8 mouse cellular contexts compared by ENCODE assay signal in genomic region chr9:45299231-45300006, GRCm38 (mm10). TPM values are rescaled to one million over a fixed set of nuclear protein-coding genes. Genes with fewer than 3 reads are reported as not detected.
DNase-seq lines count a peak whose midpoint lies in the region; ATAC-seq and TF ChIP-seq lines count a peak whose summit lies in the region.

No protein-coding gene starts in this region.

- no peaks in the 10 kb centered on the region for H3K9me3 ChIP-seq in hindbrain, postnatal 0 days (ENCODE audit: low read length)
- no peaks in the 10 kb centered on the region for H3K9me3 ChIP-seq in hindbrain, embryonic 14.5 days (ENCODE audit: control insufficient read depth, low read length)
- peaks cover 12% of the 10 kb centered on the region for H3K9me3 ChIP-seq in E14TG2a.4 (ENCODE audit: low read length)

- intact Hi-C loops in heart, postnatal 14 days (cut with DNase I), result loop anchor here (1.0 to 5.0 kb wide), 4 partner anchors 45 to 109 kb away; no protein-coding TSS in a partner anchor

- no peak for ATAC-seq in hindbrain, postnatal 0 days
- ATAC-seq in hindbrain, embryonic 14.5 days (ENCODE audit: low FRiP score), result no peak
- 0 out of 2 replicates have a peak, but pooled peaks have one; percentile 42 for ATAC-seq in megakaryocyte-erythroid progenitor cell, adult 5-6 weeks (replicated peaks; ENCODE audit: low FRiP score, low TSS enrichment, poor library complexity, severe bottlenecking)

- no peaks in the 10 kb centered on the region for H3K4me1 ChIP-seq in hindbrain, postnatal 0 days (ENCODE audit: insufficient read depth, low read length)
- 0 out of 2 replicates have a peak, but pooled peaks cover 5% of the 10 kb centered on the region for H3K4me1 ChIP-seq in hindbrain, embryonic 14.5 days (replicated peaks; ENCODE audit: control insufficient read depth, insufficient read depth, low read length)
- peaks cover 18% of the 10 kb centered on the region for H3K4me1 ChIP-seq in E14TG2a.4 (replicated peaks; ENCODE audit: low read depth, low read length)
- peaks cover 9% of the 10 kb centered on the region for H3K4me1 ChIP-seq in thymus, adult 2 months (replicated peaks; ENCODE audit: control insufficient read depth, insufficient read depth, low read length)

- no peak for TF ChIP-seq POLR2A in thymus, adult 2 months (IDR thresholded peaks at IDR 0.05; ENCODE audit: control insufficient read depth, extremely low read depth, insufficient read depth, low read length, poor library complexity)

- H3K9ac ChIP-seq in hindbrain, postnatal 0 days (replicated peaks; ENCODE audit: low read length), result no peak overlapping the region
- no peak overlapping the region for H3K9ac ChIP-seq in hindbrain, embryonic 14.5 days

- peak; percentile 53 for DNase-seq in hindbrain, postnatal 0 days (ENCODE audit: low spot score)
- DNase-seq in hindbrain, embryonic 14.5 days (ENCODE audit: low spot score), result no peak
- peak; percentile 36 for DNase-seq in adrenal gland, postnatal 14 days
- peak; percentile 36 to 53 for DNase-seq in heart, postnatal 14 days
- peak; percentile 67 for DNase-seq in thymus, adult 2 months
- no peak for DNase-seq in frontal cortex, postnatal 10 days (ENCODE audit: low spot score in 2 of 2)

- 83% methylated on average over 11 of the region's 11 CpGs for WGBS in hindbrain, postnatal 0 days
- WGBS in hindbrain, embryonic 14.5 days, result 78% methylated on average over 11 of the region's 11 CpGs
- 76% methylated on average over 11 of the region's 11 CpGs for WGBS in thymus, adult 2 months

- no peak overlapping the region for H3K27ac ChIP-seq in hindbrain, postnatal 0 days
- no peak overlapping the region for H3K27ac ChIP-seq in hindbrain, embryonic 14.5 days
- peak overlapping the region; percentile 8; the same call in 1 of the 2 replicates for H3K27ac ChIP-seq in thymus, adult 2 months (ENCODE audit: control insufficient read depth, insufficient read depth, low read length)

- no peak overlapping the region for H3K4me2 ChIP-seq in hindbrain, postnatal 0 days (ENCODE audit: low read depth, low read length)
- H3K4me2 ChIP-seq in hindbrain, embryonic 14.5 days (replicated peaks), result no peak overlapping the region

- H3K36me3 ChIP-seq in hindbrain, postnatal 0 days (ENCODE audit: insufficient read depth, low read length), result no peaks in the 10 kb centered on the region
- no peaks in the 10 kb centered on the region for H3K36me3 ChIP-seq in hindbrain, embryonic 14.5 days (replicated peaks; ENCODE audit: control insufficient read depth, insufficient read depth)
- no peaks in the 10 kb centered on the region for H3K36me3 ChIP-seq in E14TG2a.4 (ENCODE audit: insufficient read depth, low read length)
- H3K36me3 ChIP-seq in thymus, adult 2 months (ENCODE audit: control insufficient read depth, insufficient read depth, low read length), result no peaks in the 10 kb centered on the region

- TF ChIP-seq CTCF in hindbrain, postnatal 0 days (IDR thresholded peaks at IDR 0.05; ENCODE audit: low read depth), result peak; percentile 73
- TF ChIP-seq CTCF in E14TG2a.4 (conservative IDR thresholded peaks at IDR 0.05; ENCODE audit: low read length), result peak; percentile 84
- peak; percentile 78; the same call in 1 of the 2 replicates for TF ChIP-seq CTCF in thymus, adult 2 months (IDR thresholded peaks at IDR 0.05; ENCODE audit: borderline replicate concordance, control insufficient read depth, extremely low read depth, insufficient read depth, low read length, poor library complexity)

- H3K4me3 ChIP-seq in hindbrain, postnatal 0 days (ENCODE audit: low read length), result no peak overlapping the region
- H3K4me3 ChIP-seq in hindbrain, embryonic 14.5 days (replicated peaks; ENCODE audit: low read length), result no peak overlapping the region
- H3K4me3 ChIP-seq in E14TG2a.4 (replicated peaks; ENCODE audit: low read length), result no peak overlapping the region
- H3K4me3 ChIP-seq in thymus, adult 2 months (ENCODE audit: control insufficient read depth, insufficient read depth, low read length), result no peak overlapping the region

- H3K27me3 ChIP-seq in hindbrain, postnatal 0 days (ENCODE audit: insufficient read depth, low read length), result no peaks in the 10 kb centered on the region
- H3K27me3 ChIP-seq in hindbrain, embryonic 14.5 days (ENCODE audit: control insufficient read depth, insufficient read depth, low read length), result no peaks in the 10 kb centered on the region
- no peaks in the 10 kb centered on the region for H3K27me3 ChIP-seq in E14TG2a.4 (ENCODE audit: insufficient read depth, low read length)
- H3K27me3 ChIP-seq in thymus, adult 2 months (ENCODE audit: control insufficient read depth, insufficient read depth, low read length), result no peaks in the 10 kb centered on the region

RNA-seq across cellular contexts. Expression of gene Tmprss13, which starts 19.5 kb away (rescaled TPM):
- total RNA-seq in hindbrain, postnatal 0 days (2014; rRNA removed), result 0.04 TPM in 1 of 2 replicates, not detected in the other
- polyA plus RNA-seq in hindbrain, postnatal 0 days (2015; fragmentation: Nextera tagmentation; extraction: Ambion mirVana), result not detected in 2 replicates
- not detected in 2 replicates for polyA plus RNA-seq in hindbrain, embryonic 14.5 days (2014; fragmentation: Nextera tagmentation; extraction: Ambion mirVana)
- total RNA-seq in adrenal gland, postnatal 14 days (2021), result 0.15 TPM in 1 of 2 replicates, not detected in the other
- total RNA-seq in heart, postnatal 14 days (2021), result 1 to 10 TPM; 2.3 to 2.8 TPM
- total RNA-seq in megakaryocyte-erythroid progenitor cell, adult 5-6 weeks (2014; fragmentation: Nextera tagmentation), result not detected in 2 replicates
- not detected in 2 replicates for total RNA-seq in megakaryocyte-erythroid progenitor cell, adult 5-6 weeks (2017)
- polyA plus RNA-seq in thymus, adult 2 months (2012; rRNA removed), result 0.62 and 1.2 TPM in 2 replicates

RNA-seq across cellular contexts. Expression of gene Il10ra, which starts 30.5 kb away (rescaled TPM):
- total RNA-seq in hindbrain, postnatal 0 days (2014; rRNA removed), result 1.4 and 1.5 TPM in 2 replicates
- 0.70 and 0.83 TPM in 2 replicates for polyA plus RNA-seq in hindbrain, postnatal 0 days (2015; fragmentation: Nextera tagmentation; extraction: Ambion mirVana)
- polyA plus RNA-seq in hindbrain, embryonic 14.5 days (2014; fragmentation: Nextera tagmentation; extraction: Ambion mirVana), result 0.68 and 0.85 TPM in 2 replicates
- total RNA-seq in adrenal gland, postnatal 14 days (2021), result 1.6 and 4.4 TPM in 2 replicates
- total RNA-seq in heart, postnatal 14 days (2021), result 1 to 10 TPM; 1.6 TPM
- 0.12 and 2.7 TPM in 2 replicates for total RNA-seq in megakaryocyte-erythroid progenitor cell, adult 5-6 weeks (2014; fragmentation: Nextera tagmentation)
- total RNA-seq in megakaryocyte-erythroid progenitor cell, adult 5-6 weeks (2017), result 0.30 and 1.4 TPM in 2 replicates
- 23.9 and 36.8 TPM in 2 replicates for polyA plus RNA-seq in thymus, adult 2 months (2012; rRNA removed)

Comparison
In these comparisons a context has a peak if more than half of its experiments do, and no peak if none do; other contexts are left out.
1. DNase-seq: peak in hindbrain, postnatal 0 days (single experiment), adrenal gland, postnatal 14 days (single experiment), heart, postnatal 14 days (2 of 2) and thymus, adult 2 months (single experiment); none in hindbrain, embryonic 14.5 days (single experiment) and frontal cortex, postnatal 10 days (0 of 2).
2. Peak in every context shown above with its lines, with median percentiles within 50 percentile points of each other: CTCF ChIP-seq.